Mouse (Mus musculus): ENCODE results near the gene Dennd1a.

Gene Dennd1a

GRCm38 (mm10) chr2:37774571-37774970, 512.6 kb downstream of the Dennd1a start:
- DNase-seq (ENCODE audit: low spot score), result no peak

DNA sequence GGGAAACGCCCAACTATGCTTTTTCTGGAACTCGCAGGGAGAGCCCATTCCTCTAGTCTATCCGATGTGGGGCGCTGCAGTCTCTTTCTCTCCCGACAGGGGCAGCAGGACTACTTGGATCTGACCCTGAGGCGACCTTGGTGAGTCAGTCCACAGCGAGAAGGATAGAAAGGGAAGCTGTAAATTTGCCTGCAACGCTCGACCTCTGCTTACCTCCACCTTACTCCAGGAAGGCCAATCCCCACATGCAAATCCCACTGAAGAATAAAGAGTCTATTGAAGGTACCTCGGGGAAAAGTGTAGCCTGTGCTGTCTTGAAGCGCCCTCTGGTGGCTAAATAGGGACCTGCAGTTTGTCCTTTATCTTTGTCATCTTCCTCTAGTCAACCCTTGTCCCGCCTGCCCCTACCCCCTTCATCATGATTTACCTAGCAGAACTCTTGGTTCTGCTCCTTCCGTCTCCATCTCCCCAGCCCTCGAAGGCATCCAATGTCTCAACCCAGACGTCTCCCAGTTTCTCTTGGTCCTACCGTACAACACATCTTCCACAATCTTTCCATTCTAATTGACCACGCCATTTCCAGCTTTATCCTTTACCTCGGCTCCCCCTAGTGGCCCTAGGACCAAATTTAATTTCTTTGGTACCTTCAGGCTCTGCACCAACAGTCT, 515.4 kb downstream of the Dennd1a start:
- peak; percentile 89 for DNase-seq (ENCODE audit: low spot score)

- no peak for DNase-seq (ENCODE audit: low spot score)
These were observed 517.4 kb downstream of the Dennd1a start for GRCm38 (mm10) chr2:37769793-37770192.

DNA sequence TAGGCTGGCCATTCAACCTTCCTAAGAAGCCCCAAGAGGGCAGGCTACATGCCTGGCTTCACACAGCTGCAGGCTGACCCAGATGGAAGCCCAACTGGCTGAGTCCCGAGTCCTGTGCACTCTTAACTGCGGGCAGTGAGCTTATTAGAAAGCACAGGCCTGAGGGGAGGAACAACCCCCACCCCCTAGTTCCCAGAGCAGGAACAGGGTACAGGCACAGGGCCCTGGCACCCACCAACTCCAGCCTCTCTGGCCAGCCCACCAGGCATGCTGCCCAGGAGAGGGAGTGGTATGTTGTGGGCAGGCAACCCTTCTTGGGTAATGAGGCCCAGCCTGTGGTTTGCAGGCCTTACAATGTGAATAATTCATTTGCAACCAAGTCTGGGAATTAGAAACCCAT, 518.3 kb downstream of the Dennd1a start:
- peak; percentile 46 for DNase-seq (ENCODE audit: low spot score)

DNA sequence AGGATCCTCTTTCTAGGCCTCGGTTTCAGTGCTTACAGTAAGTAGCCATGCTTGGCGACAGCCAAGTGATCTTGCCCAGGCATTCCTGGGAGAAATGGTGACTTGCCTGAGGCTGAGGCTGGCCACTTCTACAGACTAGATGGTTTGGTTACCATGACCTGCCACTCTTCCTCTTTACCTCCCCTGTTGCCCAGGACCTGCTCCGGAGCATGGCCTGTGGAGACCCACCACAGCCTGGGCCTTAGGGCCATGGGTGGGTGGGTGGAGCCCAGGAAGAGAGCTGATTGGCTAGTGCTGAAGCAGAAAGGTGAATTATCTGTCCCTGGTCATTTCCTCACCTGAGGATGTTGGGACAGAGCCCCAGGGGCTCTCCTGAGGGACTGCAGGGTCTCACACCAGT, 519.5 kb downstream of the Dennd1a start:
- DNase-seq (ENCODE audit: low spot score), result no peak

GRCm38 (mm10) chr2:37767080-37767547, 520.1 kb downstream of the Dennd1a start:
- DNase-seq (ENCODE audit: low spot score), result no peak

GRCm38 (mm10) chr2:37766027-37766761, 521.0 kb downstream of the Dennd1a start:
- no peak for DNase-seq (ENCODE audit: low spot score)

DNA sequence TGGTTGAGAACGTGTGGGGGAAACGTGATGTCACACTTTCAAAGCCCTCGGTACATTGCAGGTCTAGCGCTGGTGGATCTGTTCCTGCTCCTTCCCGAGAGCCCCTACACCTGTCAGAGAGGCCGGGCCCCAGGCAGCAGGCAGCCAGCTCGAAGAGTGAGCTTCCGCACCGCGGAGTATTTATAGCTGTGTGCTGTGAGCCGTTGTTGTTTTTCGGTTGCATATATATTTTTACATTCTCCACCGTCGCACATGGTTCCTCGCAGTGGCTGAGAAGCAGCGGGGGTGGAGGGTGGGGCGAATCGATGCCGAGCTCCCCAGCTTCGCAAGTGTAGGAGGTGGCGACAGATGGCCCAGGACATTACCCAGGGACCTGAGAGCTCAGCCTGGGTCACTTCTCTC, 522.1 kb downstream of the Dennd1a start:
- peak; percentile 49 for DNase-seq (ENCODE audit: low spot score)

DNA sequence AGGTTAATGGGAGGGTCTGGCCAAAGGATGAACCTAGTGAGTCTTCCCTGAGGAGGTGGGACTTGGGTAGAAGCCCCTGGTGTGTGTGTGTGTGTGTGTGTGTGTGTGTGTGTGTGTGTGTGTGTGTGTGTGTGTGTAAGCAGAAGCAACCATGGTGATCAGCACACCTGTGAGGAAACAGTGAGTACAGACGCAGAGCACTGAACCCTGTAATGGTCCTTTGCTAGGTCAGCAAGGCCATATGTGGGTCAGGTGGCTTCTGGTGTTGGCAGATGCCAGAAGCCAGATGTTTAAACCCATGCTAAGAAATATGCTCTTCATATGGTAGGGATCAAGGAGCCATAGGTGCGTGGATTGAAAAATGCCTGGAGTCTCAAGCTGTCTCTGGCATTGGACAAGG, 522.7 kb downstream of the Dennd1a start:
- no peak for DNase-seq (ENCODE audit: low spot score)

DNA sequence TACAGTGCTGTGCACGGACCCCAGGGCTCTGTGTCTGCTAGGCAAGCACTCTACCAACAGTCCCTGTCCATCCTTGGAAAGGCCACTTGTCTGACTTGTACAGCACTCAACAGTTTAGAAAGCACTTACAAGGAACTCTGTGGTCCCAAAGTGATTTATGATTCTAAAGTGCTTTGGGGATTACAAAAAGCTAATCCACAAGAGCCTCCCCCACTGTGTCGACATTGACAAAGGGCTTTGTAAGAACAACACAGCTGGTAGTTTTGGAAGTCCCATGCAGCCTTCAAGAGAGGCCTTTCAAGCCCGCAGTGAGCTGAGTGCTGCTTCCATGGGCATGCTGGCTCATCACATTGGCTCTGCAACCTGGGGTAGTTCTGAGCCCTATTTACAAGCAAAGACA, 523.6 kb downstream of the Dennd1a start:
- DNase-seq (ENCODE audit: low spot score), result no peak

GRCm38 (mm10) chr2:37760633-37761032, 526.6 kb downstream of the Dennd1a start:
- no peak for DNase-seq (ENCODE audit: low spot score)

DNA sequence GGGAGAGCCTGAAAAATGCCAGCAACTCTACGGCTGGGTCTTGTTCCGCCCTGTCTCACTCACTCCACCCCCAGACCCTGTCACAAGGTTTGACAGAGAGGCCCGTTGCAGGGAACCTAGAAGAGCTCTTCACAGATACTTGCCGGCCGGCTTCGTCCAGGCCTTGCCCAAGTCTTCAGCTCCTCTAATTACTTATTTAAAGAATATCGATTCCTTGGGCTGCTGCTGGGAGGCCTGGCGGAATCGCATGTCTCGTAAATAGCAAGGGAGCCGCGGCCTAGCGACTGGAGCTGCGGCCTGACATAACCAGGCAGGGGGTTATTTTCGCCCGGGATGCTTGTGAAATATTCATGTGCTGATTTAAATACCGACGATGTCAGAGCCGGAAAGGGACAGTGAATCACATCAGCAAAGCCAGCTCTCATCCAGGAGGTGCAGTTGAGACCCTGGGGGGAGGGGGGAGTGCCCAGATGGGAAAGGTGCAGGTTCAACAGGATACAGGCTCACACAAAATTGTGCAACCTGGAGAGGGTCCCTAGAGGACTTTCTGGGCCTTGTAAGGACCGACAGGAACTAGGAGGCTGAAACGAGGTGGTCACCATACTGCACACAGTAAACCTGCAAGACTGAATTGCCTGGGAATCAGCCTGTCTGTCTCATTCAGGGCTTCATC, 528.7 kb downstream of the Dennd1a start:
- DNase-seq (ENCODE audit: low spot score), result no peak

- DNase-seq (ENCODE audit: low spot score), result no peak
These were observed 529.4 kb downstream of the Dennd1a start for GRCm38 (mm10) chr2:37757784-37758183.

- no peak for DNase-seq (ENCODE audit: low spot score)
These were observed 530.2 kb downstream of the Dennd1a start for GRCm38 (mm10) chr2:37757016-37757415.

- DNase-seq (ENCODE audit: low spot score), result no peak
These were observed 530.8 kb downstream of the Dennd1a start for GRCm38 (mm10) chr2:37756220-37756930.

DNA sequence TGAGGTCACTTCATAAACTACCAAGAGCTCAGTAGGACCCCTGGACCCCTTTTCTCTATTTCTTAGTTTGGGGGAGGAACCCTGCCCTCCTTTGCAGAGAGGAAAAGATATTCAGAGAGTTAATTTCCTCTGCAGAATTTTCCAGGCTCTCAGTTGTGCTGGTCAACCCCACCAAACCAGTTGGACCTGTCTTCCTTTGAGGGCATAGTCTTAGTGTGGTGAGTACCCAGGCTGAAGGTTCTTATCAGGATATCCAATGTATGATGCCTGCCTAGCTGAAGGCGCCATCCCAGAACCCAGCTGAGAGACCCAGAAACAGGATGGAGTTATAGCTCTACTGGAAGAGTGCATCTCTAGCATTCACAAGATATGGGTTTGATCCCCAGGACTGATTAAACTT, 536.1 kb downstream of the Dennd1a start:
- DNase-seq (ENCODE audit: low spot score), result no peak

DNA sequence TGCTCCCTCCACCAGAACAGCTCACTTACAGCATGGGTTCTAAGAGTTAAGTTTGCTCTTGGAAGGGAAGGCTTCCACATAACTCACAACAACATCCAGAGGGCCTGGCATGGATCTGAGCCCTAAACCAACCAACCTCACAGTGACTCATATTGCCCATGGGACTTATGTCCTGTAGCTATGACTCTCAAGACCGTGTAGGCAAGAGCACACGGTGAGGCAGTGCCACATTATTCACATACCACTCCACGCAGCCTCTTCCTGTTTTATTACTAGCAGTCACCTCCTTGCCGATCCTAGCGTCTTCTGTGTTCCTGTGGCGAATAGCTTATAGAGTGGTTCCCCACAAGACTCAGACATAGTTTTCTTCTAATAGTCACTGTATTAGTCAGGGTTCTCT, 537.9 kb downstream of the Dennd1a start:
- DNase-seq (ENCODE audit: low spot score), result no peak

All from left cerebral cortex, adult 11 months (tissue).